Mouse (Mus musculus) erythroblast, embryonic 14.5 days (primary cell): Measurements from ENCODE around the gene Agrp.

Experiments
- GATA1 ChIP-seq: IDR thresholded peaks from 2 replicates; pipeline ENCODE4 v1.6.1; 2012; ENCODE audit warnings: low read length, inconsistent platforms, mixed read lengths
- TAL1 ChIP-seq: IDR thresholded peaks from 3 replicates; pipeline ENCODE4 v1.6.1; 2012; ENCODE audit warnings: low read length, inconsistent platforms, mixed read lengths

- TF ChIP-seq TAL1: no peak
- no peak for TF ChIP-seq GATA1
These were observed 49.4 kb upstream of the Agrp start for GRCm38 (mm10) chr8:105686551-105686950.
